Mouse (Mus musculus) liver, embryonic 15.5 days (tissue): Measurements from ENCODE around the gene Coro2b. TPM values are rescaled to one million over a fixed set of nuclear protein-coding genes. Genes with fewer than 3 reads are reported as not detected.

Source experiments
- ATAC-seq: fragments of 200-750 bp; cut with Nextera tagmentation; 2 replicates; pipeline ENCODE4 v1.8.0; 2017; ENCODE audit warnings: moderate number of reproducible peaks, mild to moderate bottlenecking, moderate library complexity; ENCODE audit not compliant: insufficient read depth
- H3K27ac ChIP-seq: fragments of 300-500 bp; sonication (generic); replicated peaks from 2 replicates; pipeline ENCODE4 v1.5.1; 2015; ENCODE audit warnings: mild to moderate bottlenecking, inconsistent platforms
- H3K27me3 ChIP-seq: fragments of 300-500 bp; sonication (generic); 2 replicates; pipeline ENCODE4 v1.6.1; 2015; ENCODE audit warnings: mild to moderate bottlenecking, inconsistent platforms
- H3K36me3 ChIP-seq: fragments of 300-500 bp; sonication (generic); replicated peaks from 2 replicates; pipeline ENCODE4 v1.6.1; 2015; ENCODE audit warnings: moderate library complexity, mild to moderate bottlenecking, inconsistent platforms
- H3K4me1 ChIP-seq: fragments of 300-500 bp; sonication (generic); replicated peaks from 2 replicates; pipeline ENCODE4 v1.6.1; 2015; ENCODE audit warnings: inconsistent platforms
- H3K4me2 ChIP-seq: fragments of 300-500 bp; sonication (generic); 2 replicates; pipeline ENCODE4 v1.6.1; 2015; ENCODE audit warnings: moderate library complexity, mild to moderate bottlenecking, inconsistent platforms
- H3K4me3 ChIP-seq: fragments of 300-500 bp; sonication (generic); replicated peaks from 2 replicates; pipeline ENCODE4 v1.5.1; 2015; ENCODE audit warnings: mild to moderate bottlenecking, inconsistent platforms
- H3K9ac ChIP-seq: fragments of 300-500 bp; sonication (generic); 2 replicates; pipeline ENCODE4 v1.6.1; 2015; ENCODE audit warnings: moderate library complexity, mild to moderate bottlenecking, inconsistent platforms
- H3K9me3 ChIP-seq: fragments of 300-500 bp; sonication (generic); replicated peaks from 2 replicates; pipeline ENCODE4 v1.6.1; 2016; ENCODE audit warnings: inconsistent platforms
- WGBS: fragments of 180-500 bp; shearing (Covaris S2); methylation state at CpG from one replicate; pipeline ENCODE4 v1.1.7; 2015; ENCODE audit warnings: mixed read lengths; ENCODE audit not compliant: insufficient replicate concordance; 5-methylcytosine and 5-hydroxymethylcytosine counted together
- polyA plus RNA-seq: library from polyadenylated mRNA; unstranded; fragments of >200 nt; fragmentation: Nextera tagmentation; extraction: Ambion mirVana; gene quantifications from 2 replicates; pipeline ENCODE4 v1.2.1, GENCODE M21; 2015

Coro2b gene
- polyA plus RNA-seq, 1 experiment from 2014 or later: 1.3 TPM

DNA sequence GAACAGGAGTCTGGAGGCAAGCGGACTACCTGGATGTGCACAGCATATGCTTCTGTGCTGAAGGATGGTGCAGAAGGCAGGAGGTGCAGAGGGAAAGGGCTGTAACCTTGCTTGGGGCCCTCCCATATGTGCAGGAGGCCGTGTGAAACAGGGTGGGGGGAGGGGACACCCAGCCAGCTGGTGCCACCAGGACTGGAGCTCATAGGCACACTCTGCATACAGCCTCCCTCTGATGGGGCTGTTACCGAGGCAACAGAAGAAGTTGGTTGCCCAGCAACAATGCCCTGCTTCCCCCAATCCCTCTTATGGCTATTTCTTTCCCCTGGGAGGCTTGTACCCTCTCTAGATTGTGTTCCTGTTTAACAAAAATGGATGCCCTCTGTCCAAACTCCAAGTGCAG is 17.8 kb upstream of the Coro2b start:
- no peaks in the 10 kb centered on the region for H3K27me3 ChIP-seq
- WGBS: 33% methylated on average over 3 of the region's 3 CpGs
- H3K9ac ChIP-seq: no peak overlapping the region
- H3K4me3 ChIP-seq: no peak overlapping the region
- H3K4me1 ChIP-seq: no peaks in the 10 kb centered on the region
- H3K9me3 ChIP-seq: no peaks in the 10 kb centered on the region
- H3K4me2 ChIP-seq: no peak overlapping the region
- no peaks in the 10 kb centered on the region for H3K36me3 ChIP-seq
- H3K27ac ChIP-seq: no peak overlapping the region
- no peak for ATAC-seq

- ATAC-seq: no peak
- Histone ChIP-seq H3K4me2 (no peak overlapping the region), H3K27me3 (no peaks in the 10 kb centered on the region), H3K9me3 (no peaks in the 10 kb centered on the region), H3K4me3 (no peak overlapping the region), H3K9ac (no peak overlapping the region), H3K36me3 (no peaks in the 10 kb centered on the region), H3K27ac (no peak overlapping the region), H3K4me1 (no peaks in the 10 kb centered on the region)
- WGBS: 13% methylated on average over 7 of the region's 7 CpGs
These were observed 16.6 kb upstream of the Coro2b start for GRCm38 (mm10) chr9:62553366-62553940.

DNA sequence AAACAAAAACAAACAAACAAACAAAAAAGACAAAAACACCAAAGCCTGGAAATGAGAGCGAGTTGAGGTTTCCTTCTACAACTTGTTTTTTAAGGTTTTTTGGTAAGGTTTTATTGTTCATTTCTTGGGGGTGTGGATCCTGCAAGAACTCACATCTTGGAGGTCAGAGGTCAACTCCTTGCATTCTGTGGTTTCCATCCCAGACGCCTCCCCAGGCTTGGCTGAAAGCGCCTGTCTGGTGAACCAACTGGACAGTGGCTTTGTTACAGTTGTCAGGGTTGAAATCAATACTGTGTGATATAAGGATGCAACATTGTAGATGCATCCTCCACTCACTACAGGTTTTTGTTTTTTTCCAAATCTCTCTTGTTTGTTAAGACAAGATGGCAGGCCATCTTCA is 14.7 kb upstream of the Coro2b start:
- Histone ChIP-seq H3K27ac (no peak overlapping the region), H3K4me1 (no peaks in the 10 kb centered on the region), H3K27me3 (no peaks in the 10 kb centered on the region), H3K36me3 (no peaks in the 10 kb centered on the region), H3K4me3 (no peak overlapping the region), H3K4me2 (no peak overlapping the region), H3K9ac (no peak overlapping the region), H3K9me3 (no peaks in the 10 kb centered on the region)
- 63% methylated on average over 3 of the region's 3 CpGs for WGBS
- ATAC-seq: no peak

- ATAC-seq: no peak
These were observed 13.8 kb upstream of the Coro2b start for GRCm38 (mm10) chr9:62550661-62551093.

DNA sequence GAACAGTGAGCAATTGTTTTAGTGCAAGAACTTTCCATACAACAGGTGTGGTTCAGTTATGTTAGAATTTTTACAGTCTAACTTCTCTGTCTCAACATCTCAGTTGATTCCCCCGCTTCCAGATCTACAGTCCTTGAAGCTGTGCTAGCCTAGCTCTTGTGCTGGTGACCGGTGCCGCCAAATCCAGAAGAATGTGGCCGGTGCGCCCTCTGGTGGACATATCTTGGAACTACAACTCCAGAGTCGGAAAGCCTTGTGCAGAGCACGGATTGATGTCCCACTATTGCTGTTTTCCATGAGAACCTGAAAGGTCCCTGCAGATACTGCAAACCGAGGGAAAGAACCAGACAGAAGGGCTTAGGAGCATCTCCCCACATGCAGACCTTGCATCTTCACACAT is 13.0 kb upstream of the Coro2b start:
- no peak for ATAC-seq
- Histone ChIP-seq H3K4me3 (no peak overlapping the region), H3K27ac (no peak overlapping the region), H3K9me3 (no peaks in the 10 kb centered on the region), H3K27me3 (no peaks in the 10 kb centered on the region), H3K4me2 (no peak overlapping the region), H3K9ac (no peak overlapping the region), H3K4me1 (no peaks in the 10 kb centered on the region), H3K36me3 (no peaks in the 10 kb centered on the region)
- WGBS: 6% methylated on average over 8 of the region's 8 CpGs

More at GRCm38 (mm10) chr9:62550661-62551093, 13.8 kb upstream of the Coro2b start:
- 40% methylated on average over 11 of the region's 11 CpGs for WGBS
- no peak overlapping the region for H3K4me3 ChIP-seq
- H3K9me3 ChIP-seq: no peaks in the 10 kb centered on the region
- H3K36me3 ChIP-seq: no peaks in the 10 kb centered on the region
- H3K9ac ChIP-seq: no peak overlapping the region
- no peak overlapping the region for H3K27ac ChIP-seq
- H3K27me3 ChIP-seq: no peaks in the 10 kb centered on the region
- H3K4me1 ChIP-seq: no peaks in the 10 kb centered on the region
- H3K4me2 ChIP-seq: no peak overlapping the region

DNA sequence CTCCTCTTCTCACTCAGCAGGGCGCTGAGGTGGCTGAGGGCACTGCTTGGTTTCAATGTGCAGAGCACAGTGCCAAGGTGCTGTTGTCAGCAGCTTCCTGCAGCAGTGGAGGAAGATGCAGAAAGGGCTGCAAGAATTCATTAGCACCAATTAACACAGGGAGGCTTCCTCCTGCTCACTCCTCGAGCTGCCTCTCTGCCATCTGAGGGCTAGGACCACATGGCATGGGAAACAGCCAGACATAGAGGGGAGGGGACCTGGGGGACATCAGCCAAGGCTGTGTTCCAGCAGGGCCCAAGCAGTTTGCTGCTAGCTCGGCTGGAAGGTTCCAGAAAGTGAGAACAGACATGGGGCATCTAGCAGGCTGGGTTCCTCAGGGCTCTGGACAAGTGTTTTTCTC is 10.6 kb upstream of the Coro2b start:
- 47% methylated on average over 3 of the region's 3 CpGs for WGBS
- Histone ChIP-seq H3K9ac (no peak overlapping the region), H3K9me3 (no peaks in the 10 kb centered on the region), H3K36me3 (no peaks in the 10 kb centered on the region), H3K4me2 (no peak overlapping the region), H3K4me1 (no peaks in the 10 kb centered on the region), H3K27me3 (no peaks in the 10 kb centered on the region), H3K27ac (no peak overlapping the region), H3K4me3 (no peak overlapping the region)
- no peak for ATAC-seq

GRCm38 (mm10) chr9:62544856-62545255 is 8.0 kb upstream of the Coro2b start:
- ATAC-seq: no peak
- H3K9ac ChIP-seq: no peak overlapping the region
- H3K4me1 ChIP-seq: no peaks in the 10 kb centered on the region
- H3K27ac ChIP-seq: no peak overlapping the region
- WGBS: 60% methylated on average over 10 of the region's 10 CpGs
- H3K4me3 ChIP-seq: no peak overlapping the region
- no peaks in the 10 kb centered on the region for H3K27me3 ChIP-seq
- H3K4me2 ChIP-seq: no peak overlapping the region
- H3K36me3 ChIP-seq: no peaks in the 10 kb centered on the region
- no peaks in the 10 kb centered on the region for H3K9me3 ChIP-seq

- Histone ChIP-seq H3K4me1 (no peaks in the 10 kb centered on the region), H3K9ac (no peak overlapping the region), H3K4me2 (no peak overlapping the region), H3K9me3 (no peaks in the 10 kb centered on the region), H3K36me3 (no peaks in the 10 kb centered on the region), H3K27ac (no peak overlapping the region), H3K4me3 (no peak overlapping the region), H3K27me3 (peaks cover 7% of the 10 kb centered on the region; the same call in 1 of the 2 replicates)
- no peak for ATAC-seq
- WGBS: 69% methylated on average over 4 of the region's 4 CpGs
These were observed 7.0 kb upstream of the Coro2b start for GRCm38 (mm10) chr9:62543878-62544277.

GRCm38 (mm10) chr9:62541606-62542005 is 4.8 kb upstream of the Coro2b start:
- WGBS: 56% methylated on average over 10 of the region's 10 CpGs
- no peaks in the 10 kb centered on the region for H3K4me1 ChIP-seq
- H3K36me3 ChIP-seq: no peaks in the 10 kb centered on the region
- H3K4me2 ChIP-seq: no peak overlapping the region
- no peak overlapping the region for H3K4me3 ChIP-seq
- no peaks in the 10 kb centered on the region for H3K9me3 ChIP-seq
- H3K9ac ChIP-seq: no peak overlapping the region
- H3K27me3 ChIP-seq: peaks cover 29% of the 10 kb centered on the region
- H3K27ac ChIP-seq: no peak overlapping the region
- no peak for ATAC-seq

DNA sequence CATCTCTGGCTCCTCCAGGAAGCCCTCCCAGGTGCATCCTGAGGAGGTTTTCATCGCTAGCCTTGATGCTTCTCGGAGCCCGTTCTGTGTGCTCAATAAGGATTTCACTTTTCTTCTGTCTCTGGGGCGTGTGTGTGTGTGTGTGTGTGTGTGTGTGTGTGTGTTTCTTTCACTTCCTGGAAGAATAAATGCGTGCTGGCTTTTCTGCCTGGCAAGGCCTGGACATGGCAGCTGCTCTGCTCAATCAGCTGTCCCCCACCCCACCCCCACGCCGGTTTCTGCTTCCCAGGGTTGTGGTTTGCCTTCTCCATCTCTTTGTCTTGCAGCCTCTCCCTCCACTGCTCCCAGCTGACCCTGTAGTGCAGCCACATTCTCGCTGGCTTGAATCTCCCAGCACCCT is 4.3 kb upstream of the Coro2b start:
- WGBS: 37% methylated on average over 8 of the region's 8 CpGs
- H3K36me3 ChIP-seq: no peaks in the 10 kb centered on the region
- no peak for ATAC-seq
- H3K27ac ChIP-seq: no peak overlapping the region
- H3K27me3 ChIP-seq: peaks cover 34% of the 10 kb centered on the region
- H3K4me3 ChIP-seq: no peak overlapping the region
- H3K9me3 ChIP-seq: no peaks in the 10 kb centered on the region
- H3K9ac ChIP-seq: no peak overlapping the region
- no peaks in the 10 kb centered on the region for H3K4me1 ChIP-seq
- no peak overlapping the region for H3K4me2 ChIP-seq

- ATAC-seq: no peak
- no peaks in the 10 kb centered on the region for H3K4me1 ChIP-seq
- H3K36me3 ChIP-seq: no peaks in the 10 kb centered on the region
- no peak overlapping the region for H3K9ac ChIP-seq
- H3K27me3 ChIP-seq: peaks cover 38% of the 10 kb centered on the region
- H3K9me3 ChIP-seq: no peaks in the 10 kb centered on the region
- no peak overlapping the region for H3K4me3 ChIP-seq
- WGBS: 63% methylated on average over 8 of the region's 10 CpGs
- H3K27ac ChIP-seq: no peak overlapping the region
- no peak overlapping the region for H3K4me2 ChIP-seq
These were observed 3.9 kb upstream of the Coro2b start for GRCm38 (mm10) chr9:62540736-62541135.

- ATAC-seq: no peak
- H3K4me3 ChIP-seq: no peak overlapping the region
- no peaks in the 10 kb centered on the region for H3K4me1 ChIP-seq
- no peak overlapping the region for H3K9ac ChIP-seq
- WGBS: 65% methylated on average over 9 of the region's 9 CpGs
- no peak overlapping the region for H3K27ac ChIP-seq
- no peaks in the 10 kb centered on the region for H3K9me3 ChIP-seq
- H3K27me3 ChIP-seq: peaks cover 44% of the 10 kb centered on the region
- H3K36me3 ChIP-seq: no peaks in the 10 kb centered on the region
- no peak overlapping the region for H3K4me2 ChIP-seq
These were observed 3.3 kb upstream of the Coro2b start for GRCm38 (mm10) chr9:62540166-62540565.
